Mouse (Mus musculus) heart, adult 2 months (tissue): Measurements from ENCODE around the gene Elobl.

ENCODE experiments used
- CTCF ChIP-seq: fragments of 200-600 bp; IDR thresholded peaks from 2 replicates; pipeline ENCODE4 v1.8.1; 2022; ENCODE audit warnings: antibody characterized with exemption, mild to moderate bottlenecking, moderate library complexity
- EP300 ChIP-seq: fragments of 200-500 bp; IDR thresholded peaks from 2 replicates; pipeline ENCODE4 v1.6.1; 2011; ENCODE audit warnings: low read depth, low read length, control low read depth; ENCODE audit not compliant: insufficient read depth
- POLR2A ChIP-seq: fragments of 200-500 bp; IDR thresholded peaks from 2 replicates; pipeline ENCODE4 v1.6.1; 2011; ENCODE audit warnings: mild to moderate bottlenecking, low read depth, low read length, control low read depth; ENCODE audit not compliant: insufficient read depth

GRCm38 (mm10) chr11:88976320-88976719 is 9.6 kb upstream of the Elobl start:
- TF ChIP-seq CTCF (peak; percentile 72), EP300 (no peak), POLR2A (no peak)
